Mouse (Mus musculus): ENCODE data around the gene Pla2g4d.
A peak's percentile ranks its signal among the peaks of the same experiment; 100 is the strongest.

Gene Pla2g4d

DNA sequence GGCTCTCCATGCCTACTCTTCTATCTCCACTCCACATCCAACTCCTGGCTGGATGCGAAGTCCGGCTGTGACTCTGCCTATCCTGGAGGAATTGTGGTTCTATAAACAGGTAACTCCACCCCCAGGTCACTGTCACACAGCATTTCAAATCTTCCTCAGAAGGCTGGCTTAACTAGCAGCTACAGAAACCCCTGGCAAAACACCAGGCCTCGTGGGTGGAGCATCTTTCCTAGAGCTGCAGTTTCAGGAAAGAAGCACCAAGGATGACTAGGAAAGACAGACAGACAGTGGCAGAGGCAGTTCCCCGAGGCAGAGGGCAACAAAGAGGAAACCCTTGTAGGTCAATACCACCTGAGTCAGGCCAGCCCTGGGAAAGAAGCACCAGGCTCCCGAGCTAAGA is at the start of gene Pla2g4d:
Gene Pla2g4d, minus strand, starts transcription at position 203 of the 400 bp plus-strand sequence.
- DNase-seq = no peak

DNA sequence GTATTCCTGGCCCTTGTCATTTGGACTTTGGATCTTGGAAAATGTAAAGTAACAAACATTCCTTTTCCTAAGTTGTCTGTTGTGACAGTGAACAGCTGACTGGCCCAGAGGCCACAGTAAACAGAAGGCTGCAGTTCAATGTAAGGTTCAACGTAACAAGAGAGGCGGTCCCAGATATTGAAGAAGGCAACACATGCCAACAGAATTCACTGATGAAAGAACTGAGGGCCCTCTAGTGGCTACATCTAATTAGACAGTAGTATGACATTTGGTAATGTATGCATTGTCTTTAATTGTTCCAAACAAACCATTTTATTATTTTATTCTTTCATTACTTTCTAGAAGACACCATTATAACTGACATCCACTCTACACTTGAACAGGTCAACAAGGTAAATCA is 48.9 kb upstream of the Pla2g4d start:
- no peak for DNase-seq

DNA sequence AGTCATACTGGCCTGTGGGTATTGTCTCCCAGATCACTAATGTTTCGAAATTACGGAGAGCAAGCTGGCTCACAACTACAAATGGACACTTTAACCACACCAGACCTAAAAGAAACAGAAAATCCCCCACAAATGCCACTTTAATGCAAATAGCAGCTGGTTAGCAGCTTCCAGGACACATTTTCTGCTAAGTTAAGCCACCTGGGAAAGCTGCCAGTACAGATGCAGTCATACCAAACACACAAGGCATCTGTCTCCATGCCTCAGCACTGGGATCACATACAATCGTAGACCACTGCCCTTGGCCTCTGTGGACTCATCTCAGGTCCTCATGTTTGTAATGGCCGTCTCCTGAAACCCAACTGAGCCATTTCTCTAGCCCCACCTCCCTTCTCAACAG is 42.6 kb upstream of the Pla2g4d start:
- no peak for DNase-seq

DNA sequence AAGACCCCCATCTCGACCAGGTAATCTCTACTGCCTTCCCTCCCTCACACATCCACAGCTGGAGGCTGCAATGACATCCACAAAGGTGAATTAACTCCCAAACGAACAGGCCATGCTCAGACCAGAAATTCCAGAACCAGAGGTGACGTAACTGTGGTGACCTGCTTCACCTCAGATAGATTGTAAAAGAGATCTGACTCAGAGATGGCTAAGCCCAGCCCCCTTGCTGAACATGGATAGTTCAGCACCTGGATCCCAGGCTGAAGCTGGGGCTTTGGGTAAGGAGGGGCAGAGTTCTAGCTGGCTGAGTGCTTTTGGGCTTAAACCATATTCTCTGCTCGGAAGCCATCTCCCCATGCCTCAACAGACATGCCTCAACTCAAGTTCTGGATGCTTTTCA is 26.1 kb upstream of the Pla2g4d start:
- no peak for DNase-seq

DNA sequence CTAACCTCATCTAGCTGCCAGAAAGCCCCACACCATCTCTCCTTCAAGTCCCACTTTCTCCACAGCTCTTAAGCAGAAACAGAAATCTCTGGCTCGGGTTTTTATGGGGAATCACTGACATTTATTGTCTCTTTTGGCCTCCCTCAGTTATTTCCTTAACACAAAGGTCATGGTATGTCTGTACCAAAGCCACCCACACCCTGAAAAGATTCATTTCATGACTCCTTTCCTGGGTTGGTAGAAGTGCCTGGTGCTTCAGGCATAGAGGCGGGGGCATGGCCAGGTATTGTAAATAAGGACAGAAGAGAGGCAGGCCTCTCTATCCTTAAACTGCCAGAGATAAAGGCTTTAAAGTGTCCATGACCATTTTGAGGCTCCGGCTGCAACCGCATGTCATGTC is 25.5 kb upstream of the Pla2g4d start:
- DNase-seq = no peak

DNA sequence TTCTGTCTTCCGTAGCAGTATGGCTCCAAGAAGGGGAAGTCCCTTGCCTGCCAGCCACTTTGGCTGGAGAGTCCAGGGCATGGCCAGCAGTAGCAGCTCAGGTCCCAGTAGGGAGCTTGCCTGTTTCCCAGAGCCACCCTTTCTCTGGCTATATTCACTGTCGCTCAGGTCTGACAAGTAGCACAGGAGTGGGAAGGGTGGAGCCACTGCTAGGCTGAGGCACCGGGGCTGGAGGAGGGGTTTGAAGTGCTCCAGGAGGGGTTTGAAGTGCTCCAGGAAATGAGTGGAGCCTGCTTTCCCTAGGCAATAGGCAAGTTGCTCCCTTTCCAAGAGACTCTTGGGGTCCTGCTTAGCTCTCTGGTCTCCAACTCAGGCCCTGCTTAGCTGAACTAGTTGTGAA is 25.0 kb upstream of the Pla2g4d start, which contains the start of gene Pla2g4f:
Gene Pla2g4f, minus strand, starts transcription at position 190 of the 400 bp plus-strand sequence.
- DNase-seq = peak in 1 of 2 experiments; percentile 9

DNA sequence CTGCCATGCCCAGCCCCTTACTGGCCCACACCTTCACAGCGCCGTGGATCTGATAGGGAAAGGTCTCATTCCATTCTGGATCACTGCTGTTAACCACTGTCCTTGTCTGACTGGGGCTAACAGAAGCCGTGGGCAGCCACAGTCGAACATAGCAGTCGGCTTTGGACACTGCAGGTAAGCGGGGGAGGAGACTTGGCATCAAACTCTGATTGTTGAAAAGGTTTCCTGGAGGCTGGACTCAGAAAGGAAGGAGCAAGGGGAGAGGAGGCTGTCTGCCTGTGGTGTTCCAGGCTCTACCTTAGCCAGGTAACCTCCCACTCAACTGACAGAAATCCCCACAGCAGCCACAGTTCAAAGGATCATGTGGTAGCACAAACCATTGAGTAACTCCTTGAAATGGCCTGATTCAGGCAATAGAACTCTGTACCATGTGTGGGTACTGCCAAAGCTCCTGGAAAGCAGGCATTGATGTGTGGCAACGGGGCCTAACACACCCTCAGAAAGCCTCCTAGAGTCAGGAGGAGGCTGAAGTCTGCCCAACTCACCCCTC is 23.4 kb upstream of the Pla2g4d start:
- no peak for DNase-seq

DNA sequence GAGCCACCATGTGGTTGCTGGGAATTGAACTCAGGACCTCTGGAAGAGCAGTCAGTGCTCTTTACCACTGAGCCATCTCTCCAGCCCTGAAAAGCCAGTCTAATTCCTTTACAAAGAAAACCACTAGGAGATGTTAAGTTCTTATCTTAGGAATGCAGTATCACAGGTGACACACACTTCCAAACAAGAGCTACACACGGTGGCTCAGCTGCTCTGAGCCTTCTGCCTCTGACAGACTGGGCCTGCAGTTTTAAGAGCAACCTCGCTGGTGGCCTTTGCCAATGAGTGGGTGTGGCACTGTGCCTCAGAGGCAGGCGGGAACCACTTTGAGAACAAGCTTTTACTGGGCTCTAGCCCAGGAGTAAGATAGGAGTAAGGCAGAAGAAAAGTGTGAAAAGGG is 15.1 kb upstream of the Pla2g4d start:
- no peak for DNase-seq

DNA sequence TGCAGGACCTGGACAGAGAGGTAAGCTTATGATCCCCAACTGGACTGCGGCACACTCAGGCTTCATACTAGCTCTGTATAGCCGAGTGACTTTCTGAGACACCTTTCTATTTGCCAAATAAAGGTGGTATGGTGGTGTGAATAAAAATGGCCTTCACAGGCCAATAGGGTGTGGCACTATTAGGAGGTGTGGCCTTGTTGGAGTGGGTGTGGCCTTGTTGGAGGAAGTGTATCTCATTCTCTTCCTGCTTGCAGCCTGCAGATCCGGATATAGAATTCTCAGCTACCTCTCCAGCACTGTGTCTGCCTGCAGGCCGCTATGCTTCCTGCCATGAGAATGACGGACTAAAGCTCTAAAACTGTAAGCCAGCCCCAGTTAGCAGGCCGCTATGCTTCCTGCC is 12.1 kb upstream of the Pla2g4d start:
- DNase-seq = no peak

DNA sequence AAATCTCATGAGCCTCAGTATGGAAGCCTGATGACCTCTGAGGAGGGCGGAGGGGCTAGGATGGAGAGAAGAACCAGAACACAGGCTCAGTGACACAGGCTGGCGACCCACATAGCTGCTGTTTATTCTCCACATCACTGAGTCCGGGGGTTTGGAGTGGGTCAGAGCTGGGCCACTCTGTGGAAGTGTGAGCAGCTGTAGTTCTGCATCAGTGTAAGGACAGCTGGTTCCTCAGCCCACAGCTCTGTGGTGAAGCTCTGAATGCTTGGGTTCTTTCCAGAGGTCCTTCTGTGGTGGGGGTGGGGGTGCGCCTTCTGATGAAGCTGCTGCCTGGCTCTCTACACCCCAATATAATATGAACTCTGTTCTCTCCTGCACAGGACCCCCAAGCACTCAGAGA is 10.9 kb upstream of the Pla2g4d start:
- no peak for DNase-seq

DNA sequence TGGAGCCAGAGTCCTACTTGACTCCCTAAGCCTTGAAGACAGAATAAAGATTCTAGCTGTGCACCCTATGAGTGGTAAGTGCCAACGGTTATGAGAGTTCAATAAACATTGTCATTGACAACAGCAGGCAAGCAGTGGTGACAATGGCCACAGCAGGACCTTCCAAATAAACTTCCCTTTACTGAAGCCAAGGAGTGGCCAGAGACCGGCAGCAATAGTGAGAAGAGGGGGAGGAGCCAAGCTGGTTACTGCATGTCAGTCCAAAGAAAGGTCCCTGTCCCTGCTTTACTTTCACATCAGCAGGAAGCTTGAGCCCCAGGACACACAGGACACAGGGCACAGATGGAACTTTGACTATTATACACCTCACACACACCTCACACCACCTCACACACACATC is 7.2 kb upstream of the Pla2g4d start:
- DNase-seq = no peak

DNA sequence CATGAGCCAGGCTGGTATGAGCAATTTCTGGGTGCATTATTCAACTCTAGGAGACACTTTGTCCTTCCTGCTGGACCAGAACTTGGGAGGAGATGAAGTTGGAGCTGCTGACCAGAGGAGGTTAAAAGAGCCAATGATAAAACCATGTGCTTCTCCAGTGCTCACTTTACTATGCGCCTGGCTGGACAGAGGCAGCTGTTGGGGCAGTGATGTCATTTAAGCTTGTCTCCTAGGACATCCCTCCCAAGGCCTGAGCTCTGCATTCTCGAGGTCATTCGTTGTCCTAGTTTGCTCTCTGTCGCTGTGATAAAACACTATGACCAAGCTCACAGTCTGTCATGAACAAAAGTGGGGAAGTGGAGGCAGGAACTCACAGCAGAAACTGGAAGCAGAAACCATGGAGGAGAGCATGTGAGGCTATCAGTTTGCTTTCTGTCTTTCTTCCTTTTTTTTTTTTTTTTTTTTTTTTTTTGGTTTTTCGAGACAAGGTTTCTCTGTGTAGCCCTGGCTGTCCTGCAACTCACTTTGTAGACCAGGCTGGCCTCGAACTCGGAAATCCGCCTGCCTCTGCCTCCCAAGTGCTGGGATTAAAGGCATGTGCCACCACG is 2.6 kb upstream of the Pla2g4d start:
- DNase-seq = no peak

DNA sequence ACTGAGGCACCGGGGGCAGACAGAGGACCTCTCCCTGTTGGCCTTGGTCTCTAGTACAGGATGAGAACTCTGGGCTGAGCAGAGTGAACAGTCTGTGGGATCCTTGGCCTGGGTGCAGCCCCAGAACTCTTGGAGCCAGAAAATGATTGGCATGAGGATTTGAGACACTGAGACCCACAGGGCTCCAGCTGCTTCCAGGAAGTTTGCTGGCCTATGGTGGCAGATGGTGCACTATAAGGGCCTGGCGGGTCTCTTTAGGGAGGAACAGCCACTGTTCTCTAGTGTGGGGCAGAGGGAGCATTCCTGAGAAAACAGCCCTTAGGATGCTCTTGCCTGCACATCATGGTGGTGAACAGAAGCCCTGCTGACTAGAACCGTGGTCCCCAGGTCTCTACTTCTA is 596 bp downstream of the Pla2g4d start:
- peak in 1 of 2 experiments; percentile 15 for DNase-seq

DNA sequence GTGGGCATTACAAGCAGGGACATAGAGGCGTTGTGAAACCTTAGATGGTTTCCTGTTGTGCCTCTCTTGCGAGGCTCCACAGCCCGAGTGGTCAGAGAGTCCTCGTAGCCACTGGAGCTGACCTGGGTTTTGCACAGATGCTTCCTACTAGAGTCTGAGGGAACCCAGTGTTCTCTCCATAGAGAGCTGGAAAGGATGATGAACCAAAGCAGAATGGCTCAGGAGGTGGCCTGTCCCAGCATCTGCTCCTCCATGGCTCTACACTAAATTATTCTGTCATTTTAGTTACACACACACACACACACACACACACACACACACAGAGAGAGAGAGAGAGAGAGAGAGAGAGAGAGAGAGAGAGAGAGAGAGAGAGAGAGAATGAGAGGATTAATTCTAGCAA is 3.4 kb downstream of the Pla2g4d start:
- peak; percentile 30 to 39 for DNase-seq

DNA sequence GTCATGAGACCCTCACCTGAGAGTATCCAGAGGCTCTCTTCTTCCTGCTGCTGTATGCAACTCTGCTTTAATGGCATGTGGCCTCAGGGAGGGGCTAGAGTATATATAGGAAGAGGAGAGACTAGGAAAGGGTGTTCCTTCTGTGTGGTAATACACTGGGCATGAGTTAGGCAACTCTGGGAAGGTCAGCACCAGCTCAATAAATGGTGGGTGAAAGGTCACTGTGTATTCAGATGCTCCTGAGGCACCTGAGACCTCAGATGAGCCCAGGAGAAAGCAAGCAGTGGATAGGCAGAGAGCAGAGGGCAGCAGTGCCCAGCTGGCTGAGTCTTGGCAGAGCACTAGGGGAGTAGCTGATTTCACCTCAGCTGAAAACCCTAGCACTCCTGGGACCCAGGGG is 4.3 kb downstream of the Pla2g4d start:
- DNase-seq = no peak

DNA sequence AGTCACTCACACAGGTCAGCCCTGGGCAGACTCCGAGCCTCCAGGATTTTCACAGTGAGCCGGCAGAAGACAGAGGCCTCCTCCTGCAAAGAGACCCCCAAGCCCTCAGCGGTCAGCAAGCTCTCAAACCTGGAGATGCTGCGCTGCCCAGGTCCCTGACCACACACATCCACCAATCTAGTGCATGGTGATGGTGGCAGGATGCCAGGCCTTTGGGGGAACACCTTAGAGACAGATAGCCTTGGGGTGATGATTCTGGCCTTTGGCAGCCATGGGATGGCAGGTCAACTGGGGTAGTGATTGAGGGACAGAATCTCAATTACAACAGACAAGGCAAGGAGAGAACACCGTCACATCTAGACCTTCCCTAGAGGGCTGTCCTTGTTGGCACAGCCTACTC is 4.9 kb downstream of the Pla2g4d start:
- DNase-seq = no peak

DNA sequence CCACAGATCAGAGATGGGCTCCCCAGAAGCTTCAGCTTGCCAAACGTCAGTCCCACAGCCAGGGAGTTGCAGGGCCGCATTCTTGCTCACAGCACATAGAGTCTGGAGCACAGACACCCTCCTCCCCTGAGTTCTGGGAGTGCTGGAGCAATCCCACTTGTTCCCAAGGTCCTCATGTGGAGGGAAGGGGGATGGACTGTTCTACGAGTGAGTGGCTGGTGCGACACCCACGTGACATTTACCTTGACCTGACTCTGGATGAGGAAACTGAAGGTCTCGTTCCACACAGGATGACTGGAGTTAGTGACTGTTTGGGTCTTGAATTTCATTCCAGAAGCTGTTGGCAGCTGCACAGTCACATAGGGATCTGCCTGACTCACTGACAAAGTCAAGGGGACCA is 5.4 kb downstream of the Pla2g4d start:
- no peak for DNase-seq

DNA sequence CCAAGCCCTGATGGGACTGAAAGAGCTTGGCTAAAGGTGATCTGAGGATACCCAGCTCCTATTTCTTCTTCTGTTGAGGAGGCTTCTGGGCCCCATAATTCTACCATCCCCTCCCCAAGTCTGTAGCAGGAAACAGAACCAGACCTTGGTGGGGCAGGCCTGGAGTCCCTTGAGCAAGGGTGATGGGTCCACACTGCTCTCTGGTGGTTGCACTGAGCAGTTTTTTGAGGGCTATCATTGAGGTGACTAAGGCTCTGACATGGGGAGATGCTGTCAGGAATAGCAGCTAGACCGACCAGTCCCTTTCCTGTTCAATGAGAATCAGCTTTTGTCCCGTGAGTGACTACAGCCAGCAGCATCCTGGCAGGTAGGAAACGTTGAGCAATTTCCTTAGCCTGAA is 7.8 kb downstream of the Pla2g4d start:
- no peak for DNase-seq

DNA sequence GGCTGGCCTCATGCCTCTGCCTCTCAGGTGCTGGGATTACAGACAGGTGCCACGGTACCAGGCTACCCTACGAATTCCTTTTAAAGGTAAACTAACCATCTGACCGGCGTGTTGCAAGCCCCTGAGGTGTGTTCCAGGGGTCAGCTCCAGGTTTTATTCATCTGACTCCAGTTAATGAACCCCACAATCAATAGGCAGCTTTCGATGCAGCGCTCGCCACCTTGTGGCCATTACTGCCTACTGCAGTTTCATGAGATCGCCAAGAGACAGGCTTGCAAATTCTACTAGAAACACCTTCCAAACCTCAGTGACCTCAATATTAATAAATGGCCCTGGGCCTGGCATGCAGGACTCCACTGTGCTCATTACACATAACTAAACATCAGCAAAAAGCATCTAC is 9.0 kb downstream of the Pla2g4d start:
- peak; percentile 74 to 78 for DNase-seq

DNA sequence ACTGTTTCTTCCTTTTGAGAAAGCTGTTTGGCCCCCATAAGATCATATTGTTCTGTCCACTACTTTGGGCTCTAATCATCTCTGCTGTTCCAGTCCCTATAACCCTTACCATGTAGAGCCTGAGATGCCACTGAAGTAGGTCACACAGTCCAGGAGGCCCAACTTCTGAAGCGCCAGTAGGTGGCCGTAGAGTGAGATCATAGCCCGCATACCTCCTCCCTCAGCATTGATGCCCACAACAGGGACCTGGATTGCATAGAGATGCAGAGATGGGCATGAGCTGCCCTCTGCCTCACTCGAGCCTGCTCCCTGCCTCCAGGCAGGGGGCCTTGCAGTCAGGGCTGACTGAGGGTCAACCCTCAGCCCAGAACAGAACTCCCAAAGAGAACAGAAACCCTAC is 12.0 kb downstream of the Pla2g4d start:
- no peak for DNase-seq

DNA sequence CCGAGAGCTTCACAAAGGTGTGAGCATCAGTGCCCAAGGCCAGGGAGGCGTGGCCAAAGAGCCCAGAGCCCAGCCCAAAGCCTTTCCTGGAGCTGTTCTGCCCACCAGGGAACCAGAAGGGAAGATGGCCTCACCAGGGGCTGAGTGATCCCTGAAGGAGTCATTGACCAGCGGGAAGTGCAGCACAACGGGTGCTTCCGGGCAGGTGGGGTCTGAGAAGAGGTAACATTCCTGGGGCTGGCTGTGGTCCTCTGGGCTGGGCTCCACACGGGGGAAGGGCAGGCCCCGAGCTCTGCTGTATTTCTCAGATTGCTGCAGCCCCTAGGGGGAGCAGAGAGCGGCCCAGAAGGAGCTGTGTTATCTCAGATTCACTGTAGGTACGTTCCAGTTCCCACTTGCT is 20.4 kb downstream of the Pla2g4d start:
- no peak for DNase-seq

DNA sequence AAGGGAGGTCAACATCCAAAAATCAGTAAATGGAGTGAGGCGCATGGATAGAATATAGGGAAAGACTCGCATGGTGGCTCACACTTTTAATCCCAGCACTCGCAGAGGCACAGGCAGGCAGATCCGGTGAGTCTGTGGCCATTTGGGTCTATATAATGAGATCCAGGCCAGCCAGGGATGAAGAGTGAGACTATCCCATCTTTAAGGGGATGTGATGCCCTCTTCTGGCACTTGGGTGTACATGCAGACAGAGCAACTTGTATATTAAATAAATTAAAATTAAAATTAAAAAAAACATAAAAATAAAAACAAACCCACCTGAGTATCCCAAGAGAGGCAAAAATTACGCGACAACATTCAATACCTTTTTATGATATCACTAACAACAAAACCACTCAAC is 23.5 kb downstream of the Pla2g4d start:
- peak in 1 of 2 experiments; percentile 33 for DNase-seq

DNA sequence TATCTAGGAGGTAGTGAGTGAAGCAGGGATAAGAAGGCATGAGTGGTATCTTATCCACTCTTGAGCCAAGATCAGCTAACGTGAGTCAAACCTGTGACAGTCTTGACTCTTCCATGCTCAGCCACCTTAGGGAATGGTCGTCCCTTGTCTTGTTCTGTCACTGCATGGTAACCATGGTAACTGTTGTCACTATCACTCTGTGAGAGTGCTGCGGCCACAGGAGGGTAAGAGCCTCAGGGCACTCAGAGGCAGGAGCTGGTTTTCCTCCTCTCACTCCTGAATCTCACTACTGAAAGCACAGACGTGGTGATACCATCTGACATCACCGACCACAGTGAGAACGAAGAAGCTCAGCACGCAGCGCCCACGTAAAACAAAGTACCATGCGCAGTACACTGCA is 24.1 kb downstream of the Pla2g4d start:
- no peak for DNase-seq

DNA sequence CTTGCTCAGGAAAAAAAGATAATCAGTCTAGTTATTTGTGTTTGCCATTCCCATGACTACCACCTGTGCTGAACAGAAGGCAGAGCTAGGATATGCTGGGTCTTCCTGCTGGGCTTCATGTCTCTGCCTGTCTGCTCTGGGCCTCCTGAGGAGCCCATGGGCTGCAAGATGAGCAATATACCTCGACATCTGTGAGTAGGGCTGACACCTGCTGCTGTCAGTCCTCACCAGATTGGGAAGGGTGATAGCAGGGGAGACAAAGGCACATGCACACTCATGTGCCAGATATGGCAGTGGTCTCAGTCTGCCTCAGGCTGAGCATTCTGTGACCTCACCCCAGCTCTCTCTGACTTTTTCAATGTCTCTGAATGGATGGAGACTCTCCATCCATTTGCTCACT is 26.1 kb downstream of the Pla2g4d start:
- DNase-seq = peak in 1 of 2 experiments; percentile 24

DNA sequence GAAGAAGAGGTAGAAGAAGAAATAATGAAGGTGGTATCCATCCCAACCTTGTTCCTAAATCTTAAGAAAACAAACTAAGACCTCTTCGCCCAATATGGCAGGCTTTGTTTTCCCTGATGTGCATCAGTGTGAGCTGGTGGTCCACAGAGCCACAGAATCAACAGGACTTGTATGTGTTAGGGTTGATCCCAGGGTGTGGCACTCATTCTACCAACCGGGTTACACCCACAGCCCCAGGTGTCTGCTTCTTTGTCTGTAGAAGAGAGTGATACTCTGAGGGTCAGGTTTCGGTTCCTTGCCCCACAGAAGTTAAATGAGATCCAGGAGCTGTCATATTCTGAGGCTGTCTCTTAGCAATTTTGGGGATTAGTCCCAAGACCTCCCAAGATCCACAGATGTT is 27.7 kb downstream of the Pla2g4d start:
- no peak for DNase-seq
